In the genomic region with DNA sequence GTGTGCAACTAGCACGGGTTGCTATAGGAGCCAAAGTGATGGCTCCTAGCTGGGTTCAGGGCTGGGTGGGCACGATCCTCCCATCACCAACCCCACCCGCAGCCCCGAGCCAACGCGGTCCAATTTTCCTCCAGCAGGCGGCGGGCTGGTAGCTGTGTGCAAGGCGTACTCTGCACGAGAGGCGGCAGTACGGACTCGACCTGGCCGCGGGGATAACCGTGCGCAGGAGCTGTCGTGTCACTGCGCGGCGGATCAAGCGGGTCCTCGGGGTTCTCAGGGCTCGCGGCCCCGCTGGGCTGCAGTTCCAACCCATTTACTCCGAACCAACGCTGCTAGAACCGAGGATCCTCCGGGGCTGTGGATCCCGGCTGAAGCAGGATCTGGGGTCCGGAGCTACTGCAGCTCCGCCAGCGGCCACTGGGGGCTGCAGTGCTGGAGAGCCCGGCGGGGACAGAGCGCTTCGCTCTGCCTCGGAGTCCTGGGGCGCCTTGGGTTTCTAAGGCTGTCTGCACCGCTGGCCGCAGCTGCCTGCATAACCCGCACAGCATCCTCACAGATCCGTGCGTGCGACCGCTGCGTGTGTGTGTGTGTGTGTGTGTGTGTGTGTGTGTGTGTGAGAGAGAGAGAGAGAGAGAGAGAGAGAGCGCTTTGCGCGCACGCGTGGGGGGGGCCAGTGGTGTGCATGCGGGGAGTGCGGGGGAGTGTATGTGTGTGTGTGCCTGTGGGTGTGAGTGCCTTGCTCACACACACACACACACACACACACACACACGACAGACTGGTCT, we compare ENCODE assay signal across 9 mouse cellular contexts. TPM values are rescaled to one million over a fixed set of nuclear protein-coding genes. Genes with fewer than 3 reads are reported as not detected.
A peak's percentile ranks its signal among the peaks of the same experiment; 100 is the strongest.
DNase-seq lines count a peak whose midpoint lies in the region; ATAC-seq and TF ChIP-seq lines count a peak whose summit lies in the region.
"Had no signal": no experiment of that assay in that cellular context is flagged by ENCODE, and none has a peak within 500 bp of the region (broad histone marks: within the 10 kb centered on the region; RNA-seq: fewer than 3 reads in every experiment).

Lrfn2 (plus strand) TSS at position 759 of the 785 bp plus-strand sequence.

- no peaks in the 10 kb centered on the region for H3K9me3 ChIP-seq in liver, postnatal 0 days (ENCODE audit: low read length)
- no peaks in the 10 kb centered on the region for H3K9me3 ChIP-seq in neural tube, embryonic 15.5 days (replicated peaks)

- H3K27ac ChIP-seq in layer of hippocampus, adult 2 months = peak within 1 kb of the TSS; percentile 98
- H3K27ac ChIP-seq in liver, postnatal 0 days (ENCODE audit: low read depth) = no peak within 1 kb of the TSS
- peak within 1 kb of the TSS; percentile 92 for H3K27ac ChIP-seq in neural tube, embryonic 15.5 days (replicated peaks)

- TF ChIP-seq CTCF in layer of hippocampus, adult 2 months (conservative IDR thresholded peaks at IDR 0.05) = peak; percentile 89
- TF ChIP-seq CTCF in liver, postnatal 0 days (IDR thresholded peaks at IDR 0.05; ENCODE audit: low read depth) = peak; percentile 78

- no peaks in the 10 kb centered on the region for H3K4me1 ChIP-seq in liver, postnatal 0 days (ENCODE audit: insufficient read depth)
- peaks cover 40% of the 10 kb centered on the region for H3K4me1 ChIP-seq in neural tube, embryonic 15.5 days

- peak within 1 kb of the TSS; percentile 83 for H3K4me3 ChIP-seq in layer of hippocampus, adult 2 months
- H3K4me3 ChIP-seq in liver, postnatal 0 days (ENCODE audit: low read depth, low read length) = peak within 1 kb of the TSS; percentile 43
- peak within 1 kb of the TSS; percentile 73 for H3K4me3 ChIP-seq in neural tube, embryonic 15.5 days (replicated peaks)

- H3K27me3 ChIP-seq in liver, postnatal 0 days (ENCODE audit: insufficient read depth, low read length) = peaks cover 39% of the 10 kb centered on the region
- H3K27me3 ChIP-seq in neural tube, embryonic 15.5 days (replicated peaks) = peaks cover 7% of the 10 kb centered on the region
- H3K27me3 ChIP-seq: CH12.LX had no signal

- peak within 1 kb of the TSS; percentile 54 for H3K9ac ChIP-seq in liver, postnatal 0 days (replicated peaks)
- H3K9ac ChIP-seq in neural tube, embryonic 15.5 days (replicated peaks) = peak within 1 kb of the TSS; percentile 91

- WGBS in liver, postnatal 0 days (ENCODE audit: insufficient replicate concordance) = under 1% methylated on average over 48 of the region's 56 CpGs
- WGBS in neural tube, embryonic 15.5 days = under 1% methylated on average over 56 of the region's 56 CpGs

- peak; percentile 29 for DNase-seq in CD4-positive helper T cell, adult 2 months (ENCODE audit: low read depth, low spot score)
- DNase-seq in cerebellum, adult 18-20 months = peak; percentile 73 to 81
- DNase-seq in forelimb bud, embryonic 11.5 days (ENCODE audit: low read depth, low spot score) = peak; percentile 83
- peak; percentile 76 to 85 for DNase-seq in heart, postnatal 36 days
- peak; percentile 86 for DNase-seq in layer of hippocampus, adult 2 months (ENCODE audit: low spot score in 2 of 2)
- peak; percentile 75 for DNase-seq in liver, postnatal 0 days
- DNase-seq in testis, postnatal 14 days (ENCODE audit: low spot score) = peak; percentile 44

- H3K36me3 ChIP-seq in liver, postnatal 0 days (replicated peaks; ENCODE audit: insufficient read depth, low read length) = no peaks in the 10 kb centered on the region
- no peaks in the 10 kb centered on the region for H3K36me3 ChIP-seq in neural tube, embryonic 15.5 days

- peak; percentile 84 for ATAC-seq in liver, postnatal 0 days
- ATAC-seq in neural tube, embryonic 15.5 days (ENCODE audit: low FRiP score) = peak; percentile 93

- intact Hi-C loops in heart, postnatal 36 days (cut with DNase I) = loop anchor here (1.0 to 5.0 kb wide), 4 partner anchors 100 to 469 kb away; no protein-coding TSS in a partner anchor

- TF ChIP-seq EP300 in liver, postnatal 0 days (IDR thresholded peaks at IDR 0.05; ENCODE audit: low read depth) = no peak

- peak within 1 kb of the TSS; percentile 86 for H3K4me2 ChIP-seq in liver, postnatal 0 days (ENCODE audit: low read depth, low read length)
- H3K4me2 ChIP-seq in neural tube, embryonic 15.5 days = peak within 1 kb of the TSS; percentile 79

RNA-seq across cellular contexts. Expression of gene Lrfn2, which starts in this region (rescaled TPM):
- under 1 TPM; 0.38 to 0.47 TPM for total RNA-seq in heart, postnatal 36 days (2021)
- total RNA-seq in layer of hippocampus, adult 2 months (2021) = 10 to 100 TPM; 40.3 to 42.2 TPM
- polyA plus RNA-seq in liver, postnatal 0 days (2015; fragmentation: Nextera tagmentation; extraction: Ambion mirVana) = not detected in 2 replicates
- polyA plus RNA-seq in neural tube, embryonic 15.5 days (2015; fragmentation: Nextera tagmentation; extraction: Ambion mirVana) = 12.6 and 13.9 TPM in 2 replicates
- total RNA-seq: CH12.LX had no signal

Comparison
In these comparisons a context has a peak if more than half of its experiments do, and no peak if none do; other contexts are left out.
1. RNA of gene Lrfn2 (total RNA-seq): 40.3 to 42.2 TPM in layer of hippocampus, adult 2 months; 0.38 to 0.47 TPM in heart, postnatal 36 days; every median in the first group is over 10 times any median in the second.
2. RNA of gene Lrfn2 (polyA plus RNA-seq): 12.6 to 13.9 TPM in neural tube, embryonic 15.5 days; not detected in liver, postnatal 0 days; every median in the first group is over 10 times any median in the second.
3. Peak in DNase-seq in heart, postnatal 36 days; RNA of the gene not detected or under 1 TPM.
4. Peak in DNase-seq, ATAC-seq, H3K4me3 ChIP-seq, H3K9ac ChIP-seq and H3K4me2 ChIP-seq in liver, postnatal 0 days; RNA of the gene not detected or under 1 TPM.
5. DNase-seq: peak in every context shown above with its lines; median percentile 86 in layer of hippocampus, adult 2 months; 83 in forelimb bud, embryonic 11.5 days; 80 in heart, postnatal 36 days; 77 in cerebellum, adult 18-20 months; 75 in liver, postnatal 0 days; 44 in testis, postnatal 14 days; 29 in CD4-positive helper T cell, adult 2 months.
6. Peak in every context shown above with its lines, with median percentiles within 50 percentile points of each other: H3K4me3 ChIP-seq.